10 mouse cellular contexts compared by ENCODE assay signal in the genomic region with DNA sequence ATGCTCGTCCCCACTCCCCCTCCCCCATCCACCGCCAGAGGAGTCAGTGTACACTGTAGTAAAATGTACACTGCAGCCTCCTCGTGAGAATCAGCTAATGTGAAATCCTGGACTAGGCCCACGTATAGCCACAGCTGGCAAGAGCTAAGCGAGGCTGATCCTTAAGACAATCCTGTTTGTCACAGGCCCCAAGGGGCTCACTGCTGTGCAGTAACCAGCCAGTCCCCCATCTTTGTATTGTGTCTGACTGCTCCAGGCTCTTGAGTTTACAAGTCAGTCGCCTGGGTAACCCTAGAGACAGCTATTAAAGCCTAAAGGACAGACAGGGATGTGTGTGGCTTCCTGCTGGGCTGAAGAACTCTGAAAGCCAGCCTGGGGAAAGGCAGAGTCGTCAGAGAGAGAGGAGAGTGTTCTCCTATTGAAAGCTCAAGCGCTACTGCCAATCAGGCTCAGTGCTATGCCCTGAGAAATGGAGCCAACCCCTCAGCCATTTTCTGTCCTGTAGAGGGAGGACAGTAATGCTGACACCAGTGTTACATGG. TPM values are rescaled to one million over a fixed set of nuclear protein-coding genes. Genes with fewer than 3 reads are reported as not detected.
DNase-seq lines count a peak whose midpoint lies in the region; ATAC-seq lines count a peak whose summit lies in the region.
"Had no signal": no experiment of that assay in that cellular context is flagged by ENCODE, and none has a peak within 500 bp of the region (broad histone marks: within the 10 kb centered on the region; RNA-seq: fewer than 3 reads in every experiment).

No protein-coding gene starts in this region.

- peaks cover 2% of the 10 kb centered on the region for H3K4me1 ChIP-seq in hindbrain, embryonic 11.5 days (replicated peaks; ENCODE audit: control insufficient read depth, insufficient read depth, low read length)
- H3K4me1 ChIP-seq in midbrain, embryonic 16.5 days (ENCODE audit: control insufficient read depth, insufficient read depth, low read length), result peaks cover 15% of the 10 kb centered on the region

- no peaks in the 10 kb centered on the region for H3K9me3 ChIP-seq in hindbrain, embryonic 11.5 days (ENCODE audit: control insufficient read depth, low read length)
- no peaks in the 10 kb centered on the region for H3K9me3 ChIP-seq in midbrain, embryonic 16.5 days (replicated peaks; ENCODE audit: control insufficient read depth, low read length, poor library complexity, severe bottlenecking)

- no peak overlapping the region for H3K9ac ChIP-seq in hindbrain, embryonic 11.5 days (ENCODE audit: low read depth, low read length)
- H3K9ac ChIP-seq in midbrain, embryonic 16.5 days (ENCODE audit: low read depth, low read length), result no peak overlapping the region; the same call in none of the 2 replicates

- intact Hi-C loops in left cerebral cortex, postnatal 14 days (cut with DNase I), result loop anchor here (5.0 kb wide), 2 partner anchors 64 to 209 kb away; no protein-coding TSS in a partner anchor

- H3K4me2 ChIP-seq in hindbrain, embryonic 11.5 days (replicated peaks; ENCODE audit: low read depth, low read length), result no peak overlapping the region
- H3K4me2 ChIP-seq in midbrain, embryonic 16.5 days (ENCODE audit: low read length), result no peak overlapping the region

- no peak overlapping the region for H3K4me3 ChIP-seq in hindbrain, embryonic 11.5 days (ENCODE audit: low read depth, low read length)
- no peak overlapping the region for H3K4me3 ChIP-seq in midbrain, embryonic 16.5 days (ENCODE audit: low read depth, low read length)

- no peaks in the 10 kb centered on the region for H3K27me3 ChIP-seq in hindbrain, embryonic 11.5 days (ENCODE audit: control insufficient read depth, insufficient read depth, low read length)
- H3K27me3 ChIP-seq in midbrain, embryonic 16.5 days (ENCODE audit: control insufficient read depth, insufficient read depth, low read depth, low read length), result no peaks in the 10 kb centered on the region

- 4% methylated on average over 8 of the region's 8 CpGs for WGBS in hindbrain, embryonic 11.5 days
- 3% methylated on average over 8 of the region's 8 CpGs for WGBS in midbrain, embryonic 16.5 days

- no peaks in the 10 kb centered on the region for H3K36me3 ChIP-seq in hindbrain, embryonic 11.5 days (ENCODE audit: control insufficient read depth, insufficient read depth, low read length)
- H3K36me3 ChIP-seq in midbrain, embryonic 16.5 days (ENCODE audit: control insufficient read depth, insufficient read depth, low read length), result no peaks in the 10 kb centered on the region

- DNase-seq in frontal cortex, postnatal 14 days (ENCODE audit: low spot score in 2 of 2), result no peak
- DNase-seq in hindbrain, embryonic 11.5 days (ENCODE audit: low spot score), result peak; percentile 70
- no peak for DNase-seq in layer of hippocampus, adult 8-10 months (ENCODE audit: low spot score in 2 of 2)
- no peak for DNase-seq in left cerebral cortex, postnatal 14 days (ENCODE audit: low spot score in 2 of 2)
- no peak for DNase-seq in cerebellum, adult 18-20 months
- DNase-seq: adrenal gland, postnatal 10 days; lung, adult 18-20 months had no signal

- peak overlapping the region; percentile 82 for H3K27ac ChIP-seq in hindbrain, embryonic 11.5 days (ENCODE audit: low read depth, low read length)
- H3K27ac ChIP-seq in midbrain, embryonic 16.5 days (ENCODE audit: low read length), result peak overlapping the region; percentile 63

- peak; percentile 42 for ATAC-seq in frontal cortex, adult (ENCODE audit: low TSS enrichment)
- peak; percentile 17 for ATAC-seq in activated CD4-positive, CD25-positive, alpha-beta regulatory T cell, adult 4 months
- ATAC-seq in hindbrain, embryonic 11.5 days (ENCODE audit: low FRiP score), result peak; percentile 89
- ATAC-seq in midbrain, embryonic 16.5 days, result peak; percentile 82

RNA-seq across cellular contexts. Expression of a gene that starts 29.6 kb away (rescaled TPM):
- not detected for polyA plus RNA-seq in activated CD4-positive, CD25-positive, alpha-beta regulatory T cell, adult 4 months (2017; shearing (Covaris generic))
- polyA plus RNA-seq in hindbrain, embryonic 11.5 days (2014; fragmentation: Nextera tagmentation; extraction: Ambion mirVana), result 0.34 and 0.61 TPM in 2 replicates
- polyA plus RNA-seq in midbrain, embryonic 16.5 days (2015; fragmentation: Nextera tagmentation; extraction: Ambion mirVana), result 0.26 and 0.53 TPM in 2 replicates
- 1 to 10 TPM; 1.7 to 2.1 (median 1.9) TPM for total RNA-seq in layer of hippocampus, adult 8-10 months (2022)
- total RNA-seq in left cerebral cortex, postnatal 14 days (2021), result 1 to 10 TPM; 1.9 to 4.0 TPM

RNA-seq across cellular contexts. Expression of a gene that starts 44.7 kb away (rescaled TPM):
- polyA plus RNA-seq in activated CD4-positive, CD25-positive, alpha-beta regulatory T cell, adult 4 months (2017; shearing (Covaris generic)), result 10 to 100 TPM in 1 of 2 experiments, 1 to 10 TPM in 1; 7.4 to 10.3 TPM
- 34.7 and 34.8 TPM in 2 replicates for polyA plus RNA-seq in hindbrain, embryonic 11.5 days (2014; fragmentation: Nextera tagmentation; extraction: Ambion mirVana)
- 69.7 and 78.1 TPM in 2 replicates for polyA plus RNA-seq in midbrain, embryonic 16.5 days (2015; fragmentation: Nextera tagmentation; extraction: Ambion mirVana)
- 100 to 1,000 TPM; 110 to 135 (median 125) TPM for total RNA-seq in layer of hippocampus, adult 8-10 months (2022)
- 100 to 1,000 TPM; 134 to 140 TPM for total RNA-seq in left cerebral cortex, postnatal 14 days (2021)

Comparison
In these comparisons a context has a peak if more than half of its experiments do, and no peak if none do; other contexts are left out.
1. ATAC-seq: peak in every context shown above with its lines; median percentile 89 in hindbrain, embryonic 11.5 days; 82 in midbrain, embryonic 16.5 days; 42 in frontal cortex, adult; 17 in activated CD4-positive, CD25-positive, alpha-beta regulatory T cell, adult 4 months.